Mouse (Mus musculus) central nervous system, embryonic 18 days (tissue): ENCODE measurements around the gene Lonrf2. TPM values are rescaled to one million over a fixed set of nuclear protein-coding genes. Genes with fewer than 3 reads are reported as not detected.

Experiments
- polyA plus RNA-seq: library from polyadenylated mRNA; depleted of rRNA; stranded (reverse); fragments of >200 nt; gene quantifications from 2 replicates; pipeline ENCODE4 v1.2.3, GENCODE M21; 2012; rRNA removed

The Lonrf2 gene
- polyA plus RNA-seq = 84.8 and 84.9 TPM in 2 replicates

DNA sequence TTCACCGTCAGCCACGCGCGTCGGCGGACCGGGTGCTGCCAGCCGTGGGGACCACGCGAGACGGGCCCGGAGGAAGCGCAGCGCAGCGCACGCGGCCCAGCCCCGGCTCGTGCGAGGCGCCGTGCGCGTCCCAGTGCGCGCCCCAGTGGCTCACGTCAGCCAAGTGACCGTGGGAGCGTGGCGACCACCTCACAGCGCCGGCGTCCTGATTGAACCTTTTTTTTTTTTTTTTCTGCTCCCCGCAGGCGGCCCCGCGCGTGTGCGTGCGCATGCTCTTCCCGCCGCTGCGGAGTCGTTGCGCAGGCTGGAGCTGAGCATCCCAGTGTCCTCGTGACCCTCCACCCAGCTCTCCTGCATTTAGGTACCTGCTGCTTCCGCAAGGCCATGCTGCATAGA is at the start of gene Lonrf2:
Gene Lonrf2 (minus strand): TSS at position 235 of the 396 bp plus-strand sequence.

Other genes with a start within 250 kb of the Lonrf2 start
- 36.3 and 39.7 TPM in 2 replicates for gene Aff3, start 171.8 kb downstream of the Lonrf2 start, polyA plus RNA-seq
- gene Chst10, start 61.5 kb upstream of the Lonrf2 start, polyA plus RNA-seq = 29.2 and 31.2 TPM in 2 replicates
- 0.20 and 0.23 TPM in 2 replicates for gene Nms, start 102.4 kb upstream of the Lonrf2 start, polyA plus RNA-seq
- 80.0 and 99.9 TPM in 2 replicates for gene Pdcl3, start 148.9 kb upstream of the Lonrf2 start, polyA plus RNA-seq